Mouse (Mus musculus) small intestine, adult 2 months (tissue): Measurements from ENCODE around the gene Eci1. TPM values are rescaled to one million over a fixed set of nuclear protein-coding genes. Genes with fewer than 3 reads are reported as not detected.
"Not testable (repeated sequence)": the region's sequence is repeated elsewhere in the genome, so short reads cannot be mapped to it uniquely, and the experiment has no call there.

Source experiments
- H3K27ac ChIP-seq: fragments of 200-500 bp; 2 replicates; pipeline ENCODE4 v1.5.1; 2012; ENCODE audit warnings: low read depth, low read length, control low read depth, inconsistent platforms; ENCODE audit not compliant: insufficient read depth
- H3K27me3 ChIP-seq: fragments of 200-500 bp; 2 replicates; pipeline ENCODE4 v1.6.1; 2012; ENCODE audit warnings: mild to moderate bottlenecking, moderate library complexity, low read length, inconsistent platforms; ENCODE audit not compliant: control insufficient read depth, insufficient read depth
- H3K36me3 ChIP-seq: fragments of 200-500 bp; 2 replicates; pipeline ENCODE4 v1.6.1; 2012; ENCODE audit warnings: mild to moderate bottlenecking, low read length, control low read depth, inconsistent platforms; ENCODE audit not compliant: control insufficient read depth, insufficient read depth
- H3K4me1 ChIP-seq: fragments of 200-500 bp; 2 replicates; pipeline ENCODE4 v1.6.1; 2012; ENCODE audit warnings: low read length, inconsistent platforms, mixed read lengths; ENCODE audit not compliant: control insufficient read depth, insufficient read depth, insufficient read length
- H3K4me3 ChIP-seq: fragments of 200-500 bp; 2 replicates; pipeline ENCODE4 v1.5.1; 2012; ENCODE audit warnings: low read depth, mild to moderate bottlenecking, control low read depth, inconsistent platforms, low read length, moderate library complexity
- CTCF ChIP-seq: fragments of 200-500 bp; IDR thresholded peaks from 2 replicates; pipeline ENCODE4 v1.5.1; 2012; ENCODE audit warnings: low read depth, mild to moderate bottlenecking, control low read depth, inconsistent platforms, low read length, moderate library complexity, mixed read lengths; ENCODE audit not compliant: insufficient replicate concordance, insufficient read length; ENCODE audit errors: extremely low read depth
- POLR2A ChIP-seq: fragments of 200-500 bp; IDR thresholded peaks from 2 replicates; pipeline ENCODE4 v1.6.1; 2012; ENCODE audit warnings: low read depth, mild to moderate bottlenecking, control low read depth, inconsistent platforms, low read length, moderate library complexity
- WGBS: fragments of 180-500 bp; shearing (Covaris S2); methylation state at CpG from one replicate; pipeline ENCODE4 v1.1.7; 2018; 5-methylcytosine and 5-hydroxymethylcytosine counted together
- polyA plus RNA-seq: library from polyadenylated mRNA; depleted of rRNA; stranded (reverse); fragments of >200 nt; gene quantifications from 2 replicates; pipeline ENCODE4 v1.2.3, GENCODE M21; 2012

Gene Eci1
- polyA plus RNA-seq, 1 experiment, result 97.7 TPM

- peaks cover 41% of the 10 kb centered on the region for H3K36me3 ChIP-seq
- TF ChIP-seq POLR2A (no peak), CTCF (no peak)
- WGBS, result 54% methylated on average over 3 of the region's 3 CpGs
These were observed 10.3 kb upstream of the Eci1 start for GRCm38 (mm10) chr17:24416051-24416652.

GRCm38 (mm10) chr17:24423114-24423513 lies 3.3 kb upstream of the Eci1 start:
- TF ChIP-seq POLR2A (no peak), CTCF (no peak)
- peaks cover 3% of the 10 kb centered on the region; the same call in 1 of the 2 replicates for H3K4me1 ChIP-seq
- H3K4me3 ChIP-seq, result no peak overlapping the region
- peaks cover 61% of the 10 kb centered on the region for H3K36me3 ChIP-seq
- H3K27me3 ChIP-seq, result no peaks in the 10 kb centered on the region
- H3K27ac ChIP-seq, result no peak overlapping the region
- WGBS, result 88% methylated on average over 4 of the region's 4 CpGs

More at GRCm38 (mm10) chr17:24416051-24416652, 10.3 kb upstream of the Eci1 start:
- H3K4me3 ChIP-seq, result no peak overlapping the region
- H3K27ac ChIP-seq, result peak overlapping the region; percentile 48; the same call in 1 of the 2 replicates
- peaks cover 5% of the 10 kb centered on the region; the same call in 1 of the 2 replicates for H3K4me1 ChIP-seq
- H3K27me3 ChIP-seq, result no peaks in the 10 kb centered on the region

GRCm38 (mm10) chr17:24424489-24424888 lies 2.0 kb upstream of the Eci1 start:
- H3K27ac ChIP-seq, result no peak overlapping the region
- no peak overlapping the region for H3K4me3 ChIP-seq
- no peak for TF ChIP-seq CTCF
- no peak for TF ChIP-seq POLR2A
- H3K27me3 ChIP-seq, result no peaks in the 10 kb centered on the region
- H3K4me1 ChIP-seq, result peaks cover 3% of the 10 kb centered on the region; the same call in 1 of the 2 replicates
- WGBS, result 91% methylated on average over 5 of the region's 5 CpGs
- peaks cover 49% of the 10 kb centered on the region for H3K36me3 ChIP-seq

- H3K36me3 ChIP-seq, result peaks cover 41% of the 10 kb centered on the region
- H3K4me3 ChIP-seq, result not testable (repeated sequence)
- 53% methylated on average over 6 of the region's 8 CpGs for WGBS
These were observed 1.1 kb upstream of the Eci1 start for GRCm38 (mm10) chr17:24425326-24425725.

GRCm38 (mm10) chr17:24425905-24426304 lies 536 bp upstream of the Eci1 start:
- 43% methylated on average over 7 of the region's 7 CpGs for WGBS
- Histone ChIP-seq H3K4me3 (no peak overlapping the region), H3K4me1 (peaks cover 3% of the 10 kb centered on the region; the same call in 1 of the 2 replicates), H3K27me3 (no peaks in the 10 kb centered on the region), H3K36me3 (peaks cover 38% of the 10 kb centered on the region), H3K27ac (peak overlapping the region; percentile 96)
- TF ChIP-seq POLR2A (no peak), CTCF (no peak)

More at GRCm38 (mm10) chr17:24425326-24425725, 1.1 kb upstream of the Eci1 start:
- H3K27ac ChIP-seq, H3K27me3 ChIP-seq, H3K4me1 ChIP-seq: not testable (repeated sequence)

GRCm38 (mm10) chr17:24427170-24427557 lies 723 bp downstream of the Eci1 start:
- Histone ChIP-seq H3K4me1 (peaks cover 3% of the 10 kb centered on the region), H3K27ac (peak overlapping the region; percentile 96), H3K27me3 (no peaks in the 10 kb centered on the region), H3K36me3 (peaks cover 28% of the 10 kb centered on the region), H3K4me3 (peak overlapping the region; percentile 100)
- WGBS, result 1% methylated on average over 8 of the region's 8 CpGs
- TF ChIP-seq CTCF, result no peak
- TF ChIP-seq POLR2A, result no peak

GRCm38 (mm10) chr17:24429201-24429983 lies 3.0 kb downstream of the Eci1 start:
- no peaks in the 10 kb centered on the region for H3K27me3 ChIP-seq
- TF ChIP-seq CTCF, result no peak
- no peak for TF ChIP-seq POLR2A
- H3K4me1 ChIP-seq, result peaks cover 3% of the 10 kb centered on the region
- H3K27ac ChIP-seq, result no peak overlapping the region
- peaks cover 15% of the 10 kb centered on the region for H3K36me3 ChIP-seq
- 66% methylated on average over 14 of the region's 14 CpGs for WGBS
- H3K4me3 ChIP-seq, result no peak overlapping the region
